Mouse (Mus musculus): ENCODE results near the gene Dnhd1. TPM values are rescaled to one million over a fixed set of nuclear protein-coding genes. Genes with fewer than 3 reads are reported as not detected.

Dnhd1 gene
- polyA plus RNA-seq (2015; fragmentation: Nextera tagmentation; extraction: Ambion mirVana): 0.42 and 0.56 TPM in 2 replicates

DNA sequence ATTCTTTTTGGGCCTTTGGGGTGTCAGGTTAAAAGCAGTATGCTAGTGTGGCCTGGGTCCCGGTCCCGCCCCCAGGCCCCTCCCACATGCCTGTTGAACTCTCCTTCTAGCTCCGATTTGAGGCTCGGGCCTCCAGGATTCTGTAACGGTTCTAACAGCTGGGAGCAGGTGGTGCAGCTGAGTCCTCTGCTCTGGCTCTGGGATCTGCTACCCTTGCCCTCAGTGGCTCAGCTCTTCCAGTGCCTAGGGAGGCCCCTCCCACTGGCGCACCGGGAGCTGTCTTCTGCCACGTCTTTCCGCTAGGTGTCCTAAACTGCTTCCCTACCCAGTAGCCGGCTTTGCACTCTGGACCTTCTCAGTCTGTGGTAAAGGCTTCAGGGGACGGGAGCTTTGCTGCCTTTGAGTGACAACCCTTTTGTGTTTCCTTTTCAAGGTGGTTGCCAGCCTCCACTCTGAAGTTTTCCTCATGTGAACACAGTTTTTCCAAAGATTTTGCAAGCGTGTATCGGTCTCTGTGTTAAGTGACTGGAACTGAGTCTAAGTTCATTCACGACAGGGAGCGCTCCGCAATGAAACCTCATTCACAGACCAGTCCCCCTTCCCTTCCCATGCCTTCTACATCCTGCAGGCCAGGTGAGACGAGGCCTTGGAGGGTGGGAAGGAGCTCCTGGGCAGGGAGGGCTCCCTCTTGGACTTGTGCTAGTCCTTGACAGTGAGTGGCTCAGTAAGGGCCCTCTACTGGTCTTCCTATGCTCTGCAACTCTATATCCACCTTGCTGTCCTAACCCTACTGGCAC, at the start of gene Dnhd1:
TSS of gene Dnhd1 (plus strand) at position 189 of the 797 bp plus-strand sequence.

GRCm38 (mm10) chr7:105633127-105633800, 17.4 kb upstream of the Dnhd1 start, which contains the start of gene Trim3:
Gene Trim3 (minus strand): TSS chr7:105633571.

GRCm38 (mm10) chr7:105639756-105640155, 10.9 kb upstream of the Dnhd1 start, which contains the start of gene Timm10b:
Gene Timm10b (plus strand): TSS chr7:105640056.

GRCm38 (mm10) chr7:105640233-105640893, 10.3 kb upstream of the Dnhd1 start, which contains the start of the genes Arfip2 and Gm45799:
Gene Arfip2 (minus strand): TSS chr7:105640416.
Gene Gm45799 (plus strand): TSS chr7:105640552.

DNA sequence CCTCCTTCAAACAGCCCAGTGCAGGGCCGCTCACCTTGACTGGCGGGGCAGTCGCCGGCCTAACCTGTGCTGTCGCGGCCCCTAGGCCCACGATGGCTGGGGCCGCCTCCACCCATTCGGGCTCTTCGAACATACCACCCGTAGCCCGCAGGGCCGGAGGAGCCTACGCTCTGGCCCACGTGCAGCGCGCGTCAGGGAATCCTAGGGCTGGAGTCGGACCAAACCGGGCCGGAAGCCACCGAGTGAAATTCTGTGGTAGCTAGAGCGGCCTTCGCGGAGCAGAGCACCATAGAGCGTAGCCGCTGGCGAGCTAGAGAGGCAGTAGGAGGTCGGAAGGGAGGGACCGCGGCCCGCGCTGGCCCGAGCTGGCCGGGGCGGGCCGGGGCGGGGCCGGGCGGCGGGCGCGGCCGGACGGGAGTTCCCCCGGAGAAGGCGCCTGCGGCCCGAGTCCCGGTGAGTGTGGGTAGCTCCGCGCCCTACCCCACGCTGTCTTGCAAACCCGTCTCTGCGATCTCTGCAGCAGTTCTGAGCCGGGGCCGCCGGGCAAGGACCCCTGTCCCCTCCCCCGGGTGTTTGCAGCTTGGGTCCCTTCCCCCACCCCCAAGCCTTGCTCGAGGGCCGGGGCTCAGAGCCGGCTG, 85.8 kb downstream of the Dnhd1 start, which contains the start of gene Ilk:
TSS of gene Ilk (plus strand) at position 329 of the 638 bp plus-strand sequence.

DNA sequence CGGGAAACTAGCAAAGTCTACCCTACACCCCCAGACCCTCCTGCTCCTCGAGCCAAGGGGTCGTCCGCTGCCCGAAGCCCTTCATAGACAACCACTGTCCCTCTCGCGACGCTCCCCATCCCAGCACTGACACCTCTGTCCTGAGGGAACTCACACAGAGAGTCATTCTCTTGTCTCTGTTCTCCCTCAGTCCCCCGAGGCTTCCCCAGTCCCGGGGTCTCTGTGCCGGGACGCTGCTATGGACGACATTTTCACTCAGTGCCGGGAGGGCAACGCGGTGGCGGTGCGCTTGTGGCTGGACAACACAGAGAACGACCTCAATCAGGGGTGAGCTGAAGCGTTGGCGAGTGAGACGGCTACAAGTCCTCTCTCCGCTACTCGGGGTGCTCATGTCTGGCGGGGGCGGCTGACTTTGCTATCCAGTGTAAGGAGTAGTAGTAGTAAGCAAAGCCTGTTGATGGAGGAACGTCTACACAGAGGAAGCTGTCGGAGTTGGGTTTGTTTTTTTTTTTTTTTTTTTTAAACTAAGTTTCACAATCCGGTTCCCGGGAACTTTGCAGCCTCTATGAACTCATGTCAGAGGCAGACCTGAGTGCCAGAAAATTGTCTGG, 86.4 kb downstream of the Dnhd1 start, which contains the start of gene Rrp8:
TSS of gene Rrp8 (minus strand) at position 475 of the 611 bp plus-strand sequence.

DNA sequence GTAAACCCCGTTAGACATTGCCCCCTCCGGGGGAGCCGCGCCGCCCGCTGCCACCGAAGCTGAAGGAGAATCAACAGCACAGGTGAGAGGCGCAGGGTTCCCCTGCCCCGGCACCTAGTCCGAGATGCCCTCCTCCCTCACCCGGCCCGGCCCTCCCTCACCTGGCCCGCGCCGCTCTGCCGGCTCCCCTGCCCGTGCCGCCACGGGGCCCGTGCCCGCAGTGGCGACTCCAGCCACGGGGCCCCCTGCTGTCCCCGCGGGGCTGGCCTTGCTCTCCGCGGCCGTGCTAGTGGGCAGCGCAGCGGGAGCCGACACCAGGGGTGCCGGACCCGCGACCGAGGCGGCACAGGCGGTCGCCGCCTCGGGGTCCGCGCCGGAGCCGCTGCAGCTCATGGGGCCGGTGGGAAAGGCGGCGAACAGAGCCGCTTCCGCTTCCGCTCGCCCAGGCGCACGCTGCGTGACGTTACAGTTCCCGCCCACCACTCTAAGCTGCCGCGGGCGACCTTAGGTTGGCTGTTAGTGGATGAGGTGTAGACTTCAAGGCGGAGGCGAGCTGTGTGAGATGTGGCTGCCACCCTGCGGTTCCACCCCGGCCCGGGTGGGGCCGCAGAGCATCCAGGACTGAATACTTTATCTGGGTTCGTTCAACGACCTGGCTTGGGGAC, 93.4 kb downstream of the Dnhd1 start, which contains the start of gene Taf10:
TSS of gene Taf10 (minus strand) at position 436 of the 665 bp plus-strand sequence.

DNA sequence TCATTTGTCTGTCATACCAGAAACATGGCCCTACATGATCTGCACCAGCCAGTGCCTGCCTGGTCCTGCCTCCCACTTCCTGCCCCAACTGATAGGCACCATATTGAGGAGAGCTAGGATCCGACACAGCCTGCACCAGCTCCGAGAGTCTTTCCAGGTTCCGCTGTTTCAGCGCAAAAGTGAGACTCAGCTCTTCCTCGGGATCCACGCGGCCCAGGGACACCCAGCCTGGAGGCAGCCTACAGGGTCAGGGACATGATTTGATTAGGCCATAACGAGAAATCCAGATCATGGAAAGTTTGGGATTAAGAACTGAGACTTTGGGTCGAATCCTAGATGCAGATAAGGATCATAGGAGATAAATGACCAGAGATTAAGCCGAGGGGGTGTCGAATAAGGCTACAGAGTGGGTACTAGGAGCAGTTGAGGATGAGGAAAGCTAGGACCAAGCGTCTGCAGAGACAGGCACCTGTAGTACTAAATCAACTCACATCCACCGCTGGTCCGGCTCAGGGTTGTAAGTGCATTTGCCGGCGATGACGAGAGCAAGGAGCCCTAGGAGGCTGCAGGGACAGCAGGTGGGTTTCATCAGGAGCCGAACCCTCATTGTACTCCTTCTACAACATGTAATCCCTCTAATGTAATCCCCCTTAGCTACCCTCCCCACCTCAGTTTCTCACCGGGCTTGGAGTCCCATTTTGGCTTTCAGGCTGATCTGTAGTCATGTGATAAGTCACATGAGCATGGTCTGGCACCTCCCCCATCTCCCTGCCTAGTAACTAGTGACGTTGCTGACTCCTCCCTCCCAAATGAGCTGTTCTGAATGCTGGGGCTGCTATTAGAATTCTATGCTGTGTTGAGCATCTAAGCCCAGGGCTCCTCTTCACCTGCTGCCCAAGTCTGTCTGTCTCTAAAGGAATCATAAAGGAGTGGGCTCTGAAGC, 101.1 kb downstream of the Dnhd1 start, which contains the start of gene Tpp1:
TSS of gene Tpp1 (minus strand) at position 745 of the 943 bp plus-strand sequence.

Other genes starting within 250 kb of the Dnhd1 start
- gene Cnga4, start 246.3 kb upstream of the Dnhd1 start, polyA plus RNA-seq (2015; fragmentation: Nextera tagmentation; extraction: Ambion mirVana): 0.07 TPM in 1 of 2 replicates, not detected in the other
- gene Cckbr, start 225.1 kb upstream of the Dnhd1 start, polyA plus RNA-seq (2015; fragmentation: Nextera tagmentation; extraction: Ambion mirVana): not detected in 2 replicates
- gene Cavin3, start 168.5 kb upstream of the Dnhd1 start, polyA plus RNA-seq (2015; fragmentation: Nextera tagmentation; extraction: Ambion mirVana): 609 and 647 TPM in 2 replicates
- gene Smpd1, start 96.5 kb upstream of the Dnhd1 start, polyA plus RNA-seq (2015; fragmentation: Nextera tagmentation; extraction: Ambion mirVana): 28.9 and 31.0 TPM in 2 replicates
- gene Apbb1, start 69.2 kb upstream of the Dnhd1 start, polyA plus RNA-seq (2015; fragmentation: Nextera tagmentation; extraction: Ambion mirVana): 20.1 and 20.4 TPM in 2 replicates
- 0.79 and 2.3 TPM in 2 replicates for gene Hpx, start 50.7 kb upstream of the Dnhd1 start, polyA plus RNA-seq (2015; fragmentation: Nextera tagmentation; extraction: Ambion mirVana)
- 36.2 and 40.7 TPM in 2 replicates for gene Trim3, start 17.3 kb upstream of the Dnhd1 start, polyA plus RNA-seq (2015; fragmentation: Nextera tagmentation; extraction: Ambion mirVana)
- 202 and 204 TPM in 2 replicates for gene Timm10b, start 10.8 kb upstream of the Dnhd1 start, polyA plus RNA-seq (2015; fragmentation: Nextera tagmentation; extraction: Ambion mirVana)
- 50.8 and 51.2 TPM in 2 replicates for gene Arfip2, start 10.4 kb upstream of the Dnhd1 start, polyA plus RNA-seq (2015; fragmentation: Nextera tagmentation; extraction: Ambion mirVana)
- 27.3 and 48.5 TPM in 2 replicates for gene Gm45799, start 10.3 kb upstream of the Dnhd1 start, polyA plus RNA-seq (2015; fragmentation: Nextera tagmentation; extraction: Ambion mirVana)
- 997 and 1,007 TPM in 2 replicates for gene Ilk, start 85.8 kb downstream of the Dnhd1 start, polyA plus RNA-seq (2015; fragmentation: Nextera tagmentation; extraction: Ambion mirVana)
- gene Rrp8, start 86.6 kb downstream of the Dnhd1 start, polyA plus RNA-seq (2015; fragmentation: Nextera tagmentation; extraction: Ambion mirVana): 21.7 and 26.0 TPM in 2 replicates
- gene Taf10, start 93.5 kb downstream of the Dnhd1 start, polyA plus RNA-seq (2015; fragmentation: Nextera tagmentation; extraction: Ambion mirVana): 83.7 and 100 TPM in 2 replicates
- 82.6 and 86.1 TPM in 2 replicates for gene Tpp1, start 101.4 kb downstream of the Dnhd1 start, polyA plus RNA-seq (2015; fragmentation: Nextera tagmentation; extraction: Ambion mirVana)
- gene Dchs1, start 136.8 kb downstream of the Dnhd1 start, polyA plus RNA-seq (2015; fragmentation: Nextera tagmentation; extraction: Ambion mirVana): 2.9 and 3.0 TPM in 2 replicates
- gene Mrpl17, start 160.3 kb downstream of the Dnhd1 start, polyA plus RNA-seq (2015; fragmentation: Nextera tagmentation; extraction: Ambion mirVana): 395 and 404 TPM in 2 replicates